Mouse (Mus musculus): ENCODE measurements around the gene Glt28d2.
A peak's percentile ranks its signal among the peaks of the same experiment; 100 is the strongest.
"Not testable (repeated sequence)": the region's sequence is repeated elsewhere in the genome, so short reads cannot be mapped to it uniquely, and the experiment has no call there.

The Glt28d2 gene

DNA sequence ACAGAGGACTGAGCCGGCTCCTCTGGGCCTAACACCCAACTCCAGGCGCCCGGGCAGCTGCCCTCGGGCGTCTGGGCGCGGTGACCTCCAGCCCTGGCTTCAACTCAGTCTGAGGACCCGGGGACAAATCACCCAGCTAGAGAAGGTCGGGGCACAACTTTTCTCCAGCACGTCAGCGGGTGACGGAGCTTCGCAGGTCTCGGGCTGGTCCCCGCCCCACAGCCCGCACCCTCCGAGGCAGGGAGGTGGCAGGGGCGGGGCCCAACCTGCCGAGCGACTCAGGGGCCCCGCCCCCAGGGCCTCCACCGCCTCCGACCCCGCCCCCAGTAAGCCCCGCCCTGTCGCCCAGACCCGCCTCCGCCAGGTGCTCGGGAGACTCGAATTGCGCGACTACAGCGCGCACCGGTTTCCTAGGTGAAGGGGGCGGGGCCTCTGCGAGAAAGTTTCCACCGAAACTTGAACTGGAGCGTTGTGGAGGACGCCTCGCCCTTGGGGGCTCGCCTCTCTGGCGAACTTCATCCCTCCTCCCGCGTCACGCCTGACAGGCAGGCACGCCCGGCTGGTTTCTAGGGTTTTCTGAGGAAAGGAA, at the start of gene Glt28d2, which contains the start of gene Gm37240:
Gene Glt28d2 (minus strand): TSS at position 278 of the 589 bp plus-strand sequence.
Gene Gm37240 (minus strand): TSS at position 280 of the 589 bp plus-strand sequence.
- DNase-seq, result peak; percentile 90

DNA sequence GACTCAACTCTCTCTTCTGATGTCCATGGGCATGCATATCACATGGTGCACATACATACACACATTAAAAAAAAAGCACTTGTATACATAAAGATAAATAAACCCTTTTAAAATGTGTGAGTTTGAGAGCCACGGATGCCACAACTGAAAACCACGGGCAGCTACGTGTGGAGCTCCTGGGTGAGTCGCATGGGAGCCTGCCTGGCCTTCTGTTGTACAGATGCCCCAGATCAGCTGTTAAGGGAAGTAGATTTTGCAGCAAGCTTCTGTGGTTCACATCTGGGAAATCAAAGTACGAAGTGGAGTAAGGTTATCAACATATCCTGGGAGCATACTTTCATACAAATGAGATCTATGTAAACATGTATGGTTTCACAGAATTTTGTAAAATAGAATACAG, 46.3 kb upstream of the Glt28d2 start:
- no peak for DNase-seq

DNA sequence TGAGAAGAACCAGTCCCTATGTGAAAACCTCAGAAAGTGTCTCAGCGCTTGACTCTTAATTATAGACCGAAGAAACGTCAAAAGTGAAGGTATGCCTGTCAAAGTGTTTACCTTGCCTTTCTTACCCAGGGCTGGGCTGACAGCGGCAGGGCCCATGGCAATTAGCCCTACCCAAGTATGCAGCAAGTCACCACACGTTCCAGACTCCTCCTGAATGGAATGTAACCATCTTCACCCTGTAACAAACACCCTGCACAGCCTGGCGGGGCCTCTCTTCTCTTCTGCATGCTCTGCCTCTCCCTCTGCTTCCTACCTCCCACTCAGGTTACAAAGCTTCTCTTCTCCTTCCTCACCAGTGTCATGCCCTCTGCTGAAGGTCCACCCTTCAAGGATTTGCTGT, 44.5 kb upstream of the Glt28d2 start:
- no peak for DNase-seq

DNA sequence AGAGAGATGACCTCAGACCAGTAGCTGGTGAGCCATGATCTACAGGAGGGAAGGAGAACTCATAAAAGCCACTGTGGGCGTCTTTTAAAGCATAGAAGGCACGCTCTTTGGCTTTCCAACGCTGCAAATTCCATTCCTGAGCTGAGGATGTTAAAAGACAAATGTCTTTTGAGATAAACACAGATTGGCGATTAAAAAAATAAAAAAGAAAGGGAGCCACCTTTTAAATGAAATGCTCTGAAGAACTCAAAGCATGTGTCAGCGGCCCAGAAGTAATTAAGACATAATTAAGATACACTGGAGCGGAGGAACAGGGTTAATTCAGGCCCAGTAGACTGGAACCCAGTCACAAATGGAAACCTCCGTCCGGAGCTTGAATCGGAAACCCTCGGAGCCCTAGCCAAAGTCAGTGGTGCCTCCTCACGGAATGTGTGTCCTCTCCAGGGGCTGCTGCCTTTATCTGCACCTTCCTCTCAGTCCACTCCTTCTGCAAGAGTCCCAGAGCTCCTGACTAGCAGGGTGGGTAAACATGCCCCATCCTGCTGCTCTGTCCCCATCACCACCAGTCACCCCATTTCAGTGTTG, 43.4 kb upstream of the Glt28d2 start:
- peak; percentile 15 for DNase-seq

DNA sequence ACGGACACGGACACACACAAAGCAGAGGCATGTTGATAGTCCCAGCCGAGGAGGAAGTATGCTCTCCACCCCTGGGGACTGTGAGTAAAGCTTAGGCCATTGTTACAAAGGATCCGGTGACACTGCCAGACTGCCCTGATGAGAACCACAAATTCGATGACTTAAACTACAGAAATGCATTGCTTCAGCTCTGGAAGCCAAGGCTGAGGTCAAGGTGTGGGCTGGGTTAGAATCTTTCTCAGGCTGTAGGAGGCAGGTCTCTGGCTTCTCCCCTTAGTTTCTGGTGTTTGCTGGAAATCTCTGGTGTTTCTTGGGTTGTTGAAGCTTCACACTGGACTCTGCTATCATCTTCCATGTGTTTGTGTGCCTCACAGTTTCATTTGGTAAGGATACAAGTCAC, 42.4 kb upstream of the Glt28d2 start:
- DNase-seq, result no peak

DNA sequence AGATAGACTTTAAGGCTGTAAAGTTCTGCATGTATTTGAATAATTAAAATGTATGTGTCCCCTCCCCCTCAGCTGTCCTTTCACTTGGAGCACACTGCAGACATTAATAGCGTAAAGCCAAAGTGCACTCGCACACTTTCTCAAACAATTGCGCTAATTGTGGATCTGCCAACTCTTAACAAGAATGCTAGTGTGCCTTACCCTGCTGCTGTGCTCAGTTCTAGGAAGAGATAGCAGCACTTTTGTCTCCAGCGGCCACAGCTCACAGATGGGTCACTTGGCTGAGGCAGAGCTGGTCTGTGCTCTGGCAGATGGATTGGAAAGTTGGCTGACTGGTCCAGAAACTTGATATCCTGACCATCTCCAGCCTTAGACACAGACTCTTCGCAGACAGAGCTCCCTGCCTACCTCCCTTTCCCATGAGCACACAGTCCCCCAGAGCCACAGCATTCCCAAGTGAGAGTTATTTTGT, 40.9 kb upstream of the Glt28d2 start:
- DNase-seq, result peak; percentile 9

DNA sequence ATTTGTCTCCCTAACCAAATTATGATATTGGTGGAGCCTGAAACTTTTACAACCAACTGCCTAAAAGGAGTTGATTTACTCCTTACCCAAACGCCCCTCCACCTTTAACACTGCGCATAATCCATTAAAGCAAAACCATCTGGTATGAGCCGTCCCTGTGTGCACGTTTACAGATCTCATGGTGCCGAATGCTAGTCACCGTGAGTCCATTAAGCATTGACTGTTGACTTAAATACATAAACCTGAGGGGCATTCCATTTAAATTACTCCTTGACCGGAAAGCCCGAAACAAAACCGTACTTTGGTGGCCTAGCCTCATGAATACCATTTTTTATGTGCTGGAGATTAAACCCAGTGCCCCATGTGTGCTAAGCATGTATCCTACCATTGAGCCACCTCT, 40.0 kb upstream of the Glt28d2 start:
- DNase-seq, result no peak

DNA sequence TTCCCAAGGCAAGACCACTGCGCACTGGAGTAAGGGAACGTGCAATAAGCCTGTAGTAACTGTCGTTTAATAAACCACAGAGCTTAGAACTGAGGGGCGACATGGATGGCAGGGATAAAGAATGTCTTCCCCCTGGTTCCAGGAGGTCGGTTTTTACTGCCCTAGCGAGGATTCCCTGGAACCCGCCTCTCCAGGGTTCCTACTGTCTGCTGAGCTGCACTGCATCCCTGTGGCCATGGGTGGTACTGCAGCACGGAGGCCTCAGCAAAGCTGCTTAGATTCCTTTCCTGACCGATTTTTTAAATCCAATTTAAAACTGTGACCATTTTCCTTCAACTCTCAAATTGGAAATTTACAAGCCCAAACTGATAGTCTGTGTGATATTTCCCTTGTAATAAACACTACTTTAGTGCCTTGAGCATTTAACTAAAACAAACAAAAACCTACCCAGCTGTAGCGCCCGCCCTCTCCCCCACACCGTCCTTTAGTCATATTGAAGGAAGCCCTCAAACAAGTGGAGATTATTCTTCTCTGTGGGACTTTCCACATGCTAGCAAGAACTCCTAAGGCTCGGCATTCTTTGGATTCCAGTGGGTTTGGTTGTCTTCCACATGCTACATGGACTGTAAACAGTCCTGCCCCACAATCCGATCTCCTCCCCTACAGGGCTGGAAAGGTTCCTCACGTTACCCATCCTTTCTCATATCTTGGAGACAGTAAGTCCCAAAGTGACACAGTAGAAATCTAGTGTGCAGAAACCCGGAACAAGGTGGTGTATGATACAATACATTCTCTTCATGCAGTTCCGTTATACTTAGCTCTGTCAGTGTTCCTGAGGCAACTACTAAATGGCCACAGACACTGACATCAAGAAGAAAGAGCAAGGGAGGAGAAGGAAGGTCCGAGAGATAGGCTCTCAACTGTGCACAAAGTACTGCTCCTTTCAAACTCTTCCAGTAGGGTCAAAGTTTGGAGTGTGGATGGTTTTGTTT, 36.9 kb upstream of the Glt28d2 start:
- DNase-seq, result peak; percentile 84

DNA sequence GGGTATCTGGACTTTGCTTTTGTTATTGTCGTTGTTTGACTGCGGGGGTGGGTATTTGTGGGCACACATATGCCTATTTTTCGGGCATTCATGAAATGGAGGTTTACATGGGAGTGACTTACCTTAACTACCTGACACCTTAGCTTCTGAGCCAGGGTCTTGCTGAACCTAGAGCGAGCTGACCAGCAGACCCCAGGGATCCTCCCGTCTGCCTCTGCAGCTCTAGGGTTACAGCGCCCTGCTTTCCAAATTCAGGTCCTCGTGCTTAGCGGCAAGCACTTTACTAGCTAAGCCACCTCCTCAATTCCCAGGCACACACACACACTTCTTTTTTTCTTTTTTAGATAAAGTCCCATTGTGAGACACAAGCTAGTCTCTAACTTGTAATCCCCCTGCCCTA, 36.0 kb upstream of the Glt28d2 start:
- peak; percentile 25 for DNase-seq

DNA sequence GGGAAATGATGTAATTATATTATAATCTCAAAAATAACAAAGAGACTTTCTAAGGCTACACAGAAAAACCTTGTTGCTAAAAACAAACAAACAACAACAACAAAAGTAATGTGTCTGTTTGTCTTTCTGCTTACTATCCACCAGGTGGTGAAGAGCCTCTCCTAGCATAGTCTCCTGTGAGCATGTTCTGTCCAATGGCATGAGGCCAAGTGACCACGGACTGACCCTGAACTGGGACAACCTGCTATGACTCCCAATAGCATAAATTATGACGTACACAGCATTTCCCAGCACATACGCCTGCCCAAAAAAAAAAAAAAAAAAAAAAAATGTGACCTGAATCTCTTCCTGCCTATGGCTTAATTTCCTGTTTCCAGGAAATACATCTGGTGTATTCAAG, 35.0 kb upstream of the Glt28d2 start:
- DNase-seq, result peak; percentile 65

DNA sequence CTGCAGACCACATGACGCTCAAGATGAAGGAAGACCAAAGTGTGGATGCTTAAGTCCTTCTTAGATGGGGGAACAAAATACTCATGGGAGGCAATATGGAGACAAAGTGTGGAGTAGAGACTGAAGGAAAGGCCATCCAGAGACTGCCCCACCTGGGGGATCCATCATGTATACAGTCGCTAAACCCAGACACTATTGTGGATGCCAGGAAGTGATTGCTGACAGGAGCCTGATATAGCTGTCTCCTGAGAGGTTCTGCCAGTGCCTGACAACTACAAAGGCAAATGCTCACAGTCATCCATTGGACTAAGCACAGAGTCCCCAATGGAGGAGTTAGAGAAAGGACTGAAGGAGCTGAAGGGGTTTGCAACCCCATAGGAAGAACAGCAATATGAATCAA, 33.4 kb upstream of the Glt28d2 start:
- not testable (repeated sequence) for DNase-seq

DNA sequence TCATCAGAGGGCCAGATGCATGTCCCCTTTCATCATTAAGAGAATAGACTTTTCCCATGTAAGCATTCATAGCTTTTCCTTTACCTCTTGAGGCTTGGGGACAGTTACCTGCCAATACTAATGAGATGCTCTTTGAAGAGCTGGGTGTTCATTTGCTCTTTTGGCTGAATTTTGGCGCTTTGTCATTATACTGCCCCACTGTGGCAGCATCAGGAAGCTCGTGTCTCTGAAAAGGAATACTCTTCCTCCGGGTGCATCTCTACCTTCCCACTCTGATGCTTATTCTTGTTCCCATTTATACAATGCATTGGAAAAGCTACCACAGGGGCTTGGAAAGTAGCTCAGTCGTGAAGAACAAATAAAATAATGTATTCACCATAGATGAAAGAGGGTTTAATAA, 30.3 kb upstream of the Glt28d2 start:
- DNase-seq, result peak; percentile 68

DNA sequence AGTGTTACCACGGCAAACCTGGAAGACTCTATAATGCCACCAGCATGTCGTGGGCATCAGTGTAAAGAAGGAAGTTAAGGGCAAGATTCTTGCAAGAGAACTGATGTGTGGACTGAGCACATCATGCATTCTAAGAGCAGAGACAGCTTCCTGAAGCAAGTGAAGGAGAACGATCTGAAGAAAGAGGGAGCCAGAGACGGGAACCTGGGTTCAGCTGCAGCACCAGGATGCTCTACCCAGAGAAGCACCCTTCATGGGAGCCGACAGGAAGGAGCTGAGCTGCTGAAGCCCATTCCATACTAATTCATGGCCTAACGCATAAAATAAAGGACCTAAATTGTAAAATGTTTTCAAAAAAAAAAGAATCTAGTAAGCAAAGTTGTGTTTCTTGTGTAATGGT, 27.5 kb upstream of the Glt28d2 start:
- DNase-seq, result no peak

DNA sequence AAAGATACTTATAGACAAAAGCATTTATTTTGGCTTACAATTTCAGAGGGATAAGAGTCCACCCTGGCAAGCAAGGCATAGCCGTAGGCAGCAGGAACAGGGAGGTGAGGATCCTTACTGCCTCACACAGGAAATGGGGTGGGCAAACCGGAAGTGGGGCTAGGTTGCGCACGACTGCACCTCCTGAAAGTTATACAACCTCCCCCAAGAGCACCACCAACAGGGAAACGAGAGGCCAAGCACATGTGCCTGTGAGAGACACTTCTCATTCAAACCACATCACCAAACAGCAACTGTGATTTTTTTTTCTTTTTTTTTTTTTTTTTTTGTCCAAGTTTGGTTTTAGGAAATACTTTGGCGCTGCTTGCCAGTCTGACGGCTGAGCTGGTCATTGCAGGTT, 19.8 kb upstream of the Glt28d2 start:
- DNase-seq, result no peak

DNA sequence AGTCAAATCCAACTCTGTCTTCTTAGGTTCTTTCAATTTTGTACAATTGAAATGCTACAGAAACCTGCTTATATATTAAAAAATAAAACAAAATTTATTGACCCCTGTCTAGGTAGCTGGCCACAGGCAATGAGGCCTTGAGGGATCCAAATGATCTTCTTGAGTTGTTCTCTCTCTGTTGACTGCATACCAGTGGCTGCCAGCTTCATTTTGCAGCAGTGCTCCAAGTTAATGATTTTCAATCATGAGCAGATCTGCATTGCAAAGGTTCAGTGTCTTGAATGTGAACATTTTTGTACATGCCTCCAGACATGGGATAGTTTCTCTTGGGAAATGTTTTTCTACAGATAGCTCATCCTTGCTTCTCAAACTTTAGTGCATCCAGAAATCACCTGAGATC, 17.1 kb upstream of the Glt28d2 start:
- no peak for DNase-seq

DNA sequence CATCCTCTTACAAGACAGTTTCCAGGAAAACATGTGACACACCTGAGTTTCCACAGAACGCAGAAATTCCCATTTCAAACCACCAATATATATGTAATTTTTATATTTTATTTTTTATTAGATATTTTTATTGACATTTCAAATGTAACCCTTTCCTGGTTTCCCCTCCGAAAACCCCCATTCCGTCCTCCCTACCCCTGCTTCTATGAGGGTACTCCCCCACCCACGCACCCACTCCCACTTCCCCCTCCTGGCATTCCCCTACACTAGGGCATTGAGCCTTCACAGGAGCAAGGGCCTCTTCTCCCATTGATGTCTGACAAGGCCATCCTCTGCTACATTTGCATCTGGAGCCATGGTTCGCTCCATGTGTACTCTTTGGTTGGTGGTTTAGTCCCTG, 7.7 kb upstream of the Glt28d2 start:
- no peak for DNase-seq

DNA sequence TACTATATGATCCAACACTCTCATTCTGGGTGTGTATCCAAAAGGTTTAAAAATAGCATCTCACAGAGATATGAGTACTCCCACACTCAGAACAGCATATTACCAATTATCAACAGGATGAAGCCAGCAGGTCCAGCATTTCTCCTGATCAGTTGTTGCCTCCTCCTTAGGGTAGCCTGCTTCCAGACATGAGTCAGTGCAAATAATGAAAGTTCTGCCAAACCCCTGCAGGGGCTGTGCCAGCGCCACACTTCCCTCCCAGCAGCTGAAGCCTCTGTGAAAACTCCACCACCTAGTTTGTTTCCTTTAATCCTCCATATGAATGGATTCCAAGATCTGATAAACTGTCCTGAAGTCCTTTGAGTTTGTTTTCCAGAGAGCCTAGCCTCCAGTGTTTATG, 4.3 kb upstream of the Glt28d2 start:
- DNase-seq, result no peak

DNA sequence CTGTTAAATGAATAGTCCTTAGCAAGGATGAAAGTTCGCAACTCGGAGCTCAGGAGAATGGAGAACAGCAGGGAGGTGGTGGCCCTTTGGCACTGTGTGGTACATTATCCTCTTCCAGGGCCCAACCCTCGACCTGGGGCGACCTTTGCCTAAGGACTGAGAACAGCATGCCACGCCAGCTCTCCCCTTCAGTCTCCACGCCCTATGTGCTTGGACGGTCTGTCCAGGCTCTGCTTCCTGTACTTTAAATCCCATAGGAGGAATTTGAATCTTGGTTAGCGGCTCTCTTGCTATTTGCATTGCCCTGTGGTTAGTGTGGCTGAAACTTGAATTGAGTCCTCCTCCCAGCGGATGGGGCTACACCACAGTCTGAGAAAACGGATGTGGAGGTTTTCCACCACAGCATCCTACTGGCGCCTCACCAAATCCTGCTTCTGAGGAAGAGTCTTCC, 930 bp upstream of the Glt28d2 start:
- peak; percentile 40 for DNase-seq

DNA sequence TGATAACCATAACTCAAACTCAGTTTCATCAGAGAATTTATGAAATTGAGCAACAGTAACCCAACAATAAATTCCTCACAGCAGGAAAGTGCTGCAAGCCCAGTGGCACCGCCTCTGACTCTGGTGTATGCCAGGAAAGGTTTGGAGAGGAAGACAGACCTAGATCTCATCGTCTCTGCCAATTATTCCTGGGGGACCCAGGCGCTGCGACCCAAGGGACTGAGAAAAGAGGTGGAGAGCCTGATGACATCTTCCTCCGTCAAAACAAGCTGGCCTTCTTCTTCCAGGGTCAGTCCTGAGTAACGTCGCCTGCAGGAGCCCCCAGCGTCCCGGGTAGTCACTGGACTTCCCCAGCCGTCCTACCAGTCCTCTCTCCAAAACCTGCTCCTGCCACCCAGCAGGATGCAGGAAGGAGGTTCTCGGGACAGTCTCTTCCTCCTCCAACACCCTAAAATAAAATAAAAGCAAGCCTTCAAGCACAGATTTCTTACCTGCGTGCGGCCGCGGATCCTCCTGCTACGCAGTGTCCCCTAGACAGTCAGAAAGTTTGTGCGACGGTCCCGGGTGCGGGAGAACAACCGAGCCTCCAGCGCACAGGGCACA, 579 bp downstream of the Glt28d2 start:
- no peak for DNase-seq

DNA sequence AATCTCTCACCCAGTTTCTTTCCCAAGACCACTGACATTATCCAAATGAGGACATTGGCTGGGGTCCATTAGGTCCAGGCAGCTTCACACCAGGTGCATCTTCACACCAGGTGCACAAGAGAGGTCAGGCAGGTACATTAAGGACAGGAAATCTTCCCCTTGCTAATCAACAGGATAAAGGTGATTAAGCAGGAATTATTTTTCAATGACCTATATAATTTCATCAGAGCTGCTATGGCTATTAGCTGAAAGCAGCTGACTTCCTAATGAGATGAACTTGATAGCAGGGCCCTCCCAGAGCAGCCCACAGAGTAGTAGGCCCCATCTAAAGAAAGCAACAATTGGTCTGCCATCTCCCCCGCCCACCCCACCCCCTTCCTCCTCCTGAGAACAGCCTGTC, 1.4 kb downstream of the Glt28d2 start:
- DNase-seq, result peak; percentile 36

DNA sequence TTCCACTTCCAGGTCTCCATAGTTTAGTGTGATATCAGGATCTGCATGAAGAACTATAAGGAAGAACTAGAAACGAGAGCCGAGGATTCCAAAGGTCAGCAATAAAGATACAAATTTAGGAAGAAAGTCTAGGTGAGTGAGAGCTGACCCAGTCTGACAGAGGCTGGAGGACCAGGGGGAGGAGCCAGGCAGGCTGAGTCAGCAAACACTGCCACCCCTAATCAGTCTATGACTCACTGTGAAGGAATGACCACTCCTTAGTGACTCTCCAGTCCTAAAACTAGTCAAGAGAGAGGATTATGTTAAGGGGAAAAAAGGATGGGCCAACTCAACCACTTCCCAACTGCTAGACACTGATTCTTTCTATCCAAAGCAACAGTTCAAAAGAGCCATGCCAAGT, 6.6 kb downstream of the Glt28d2 start:
- DNase-seq, result no peak

DNA sequence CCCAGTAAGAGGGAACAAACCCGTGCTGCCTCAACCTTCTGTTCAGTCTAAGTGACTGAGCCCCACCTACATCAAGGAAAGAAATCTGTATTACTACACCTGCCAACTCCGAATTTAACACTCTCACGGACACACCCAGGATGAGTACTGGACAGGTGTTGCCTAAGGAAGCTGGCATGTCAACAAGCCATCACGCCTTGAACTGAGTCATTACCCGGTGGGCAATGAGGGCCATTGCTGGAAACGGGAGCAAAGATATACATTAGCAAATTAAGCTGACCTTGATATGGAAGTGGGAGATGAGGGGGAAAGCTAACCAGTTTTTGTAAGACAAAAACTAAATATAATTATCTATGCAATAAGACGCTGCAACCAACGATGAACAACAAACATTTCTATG, 7.2 kb downstream of the Glt28d2 start:
- no peak for DNase-seq

DNA sequence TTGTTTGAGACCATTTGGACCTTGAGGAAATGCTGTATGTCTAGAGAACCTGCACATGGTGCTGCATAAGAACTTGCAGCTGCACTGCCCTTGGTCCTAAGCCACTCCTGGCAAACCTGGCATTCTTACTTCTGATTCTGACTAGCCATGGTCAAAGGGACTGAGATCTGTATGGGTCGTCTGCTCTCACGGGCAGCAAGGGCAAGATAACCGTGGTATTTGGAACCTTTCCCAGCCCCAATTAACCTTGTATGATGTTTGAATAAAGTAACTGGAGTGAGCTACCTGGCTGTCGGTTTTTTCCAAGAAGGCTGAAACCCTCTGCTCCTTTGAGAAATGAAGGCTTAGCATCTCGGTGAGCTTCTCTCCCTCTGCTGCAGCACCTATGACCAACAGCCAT, 8.4 kb downstream of the Glt28d2 start:
- no peak for DNase-seq
